Mouse (Mus musculus): ENCODE data around the gene Hist1h2ad. TPM values are rescaled to one million over a fixed set of nuclear protein-coding genes. Genes with fewer than 3 reads are reported as not detected.

The Hist1h2ad gene
- 1.5 to 92.8 TPM (median 16.7 TPM) in 3 replicates for total RNA-seq (2017)

DNA sequence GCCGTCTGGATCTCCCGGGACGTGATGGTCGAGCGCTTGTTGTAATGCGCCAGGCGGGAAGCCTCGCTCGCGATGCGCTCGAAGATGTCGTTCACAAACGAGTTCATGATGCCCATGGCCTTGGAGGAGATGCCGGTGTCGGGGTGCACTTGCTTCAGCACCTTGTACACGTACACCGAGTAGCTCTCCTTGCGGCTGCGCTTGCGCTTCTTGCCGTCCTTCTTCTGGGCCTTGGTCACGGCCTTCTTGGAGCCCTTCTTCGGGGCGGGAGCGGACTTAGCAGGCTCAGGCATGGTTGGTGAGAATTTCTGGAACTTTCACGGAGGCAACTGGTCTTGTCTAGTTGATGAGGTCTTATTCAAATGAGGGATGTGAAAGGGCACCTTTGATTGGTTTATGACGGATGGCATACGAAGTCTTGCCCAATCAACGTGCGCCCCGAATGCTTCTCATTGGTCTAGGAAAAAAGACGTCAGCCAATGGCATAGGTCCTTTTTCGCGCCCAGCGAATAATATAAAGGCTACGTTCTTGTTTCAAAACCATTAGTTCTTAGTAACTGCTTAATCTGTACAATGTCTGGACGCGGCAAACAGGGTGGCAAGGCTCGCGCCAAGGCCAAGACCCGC is at the start of gene Hist1h2ad, which contains the start of gene Hist1h2bf:
Gene Hist1h2ad, plus strand, starts transcription at position 484 of the 627 bp plus-strand sequence.
Gene Hist1h2bf, minus strand, starts transcription at position 299 of the 627 bp plus-strand sequence.
- peak; percentile 91 for ATAC-seq (replicated peaks; ENCODE audit: insufficient number of reproducible peaks, low FRiP score, low TSS enrichment, poor library complexity, severe bottlenecking)

DNA sequence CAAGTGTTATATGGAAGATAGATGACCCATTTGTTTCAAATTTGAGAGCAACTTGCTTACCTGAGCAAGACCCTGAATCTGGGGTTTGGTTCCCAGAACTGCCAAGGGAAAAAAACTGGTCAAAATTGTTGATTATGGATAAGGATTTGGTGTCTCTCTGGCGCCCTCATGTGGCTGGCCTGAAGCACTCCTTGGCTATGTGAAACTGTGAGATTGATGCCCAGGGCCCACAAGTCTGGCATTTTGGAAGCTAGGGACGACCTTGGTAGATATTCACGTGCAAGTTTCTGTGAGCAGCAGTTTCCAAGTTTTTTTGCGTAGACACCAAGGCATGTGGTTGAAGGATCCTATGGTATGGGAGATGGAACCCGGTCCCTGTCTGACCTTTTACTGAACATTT is 49.5 kb upstream of the Hist1h2ad start:
- ATAC-seq (replicated peaks; ENCODE audit: insufficient number of reproducible peaks, low FRiP score, low TSS enrichment, poor library complexity, severe bottlenecking), result peak; percentile 51

DNA sequence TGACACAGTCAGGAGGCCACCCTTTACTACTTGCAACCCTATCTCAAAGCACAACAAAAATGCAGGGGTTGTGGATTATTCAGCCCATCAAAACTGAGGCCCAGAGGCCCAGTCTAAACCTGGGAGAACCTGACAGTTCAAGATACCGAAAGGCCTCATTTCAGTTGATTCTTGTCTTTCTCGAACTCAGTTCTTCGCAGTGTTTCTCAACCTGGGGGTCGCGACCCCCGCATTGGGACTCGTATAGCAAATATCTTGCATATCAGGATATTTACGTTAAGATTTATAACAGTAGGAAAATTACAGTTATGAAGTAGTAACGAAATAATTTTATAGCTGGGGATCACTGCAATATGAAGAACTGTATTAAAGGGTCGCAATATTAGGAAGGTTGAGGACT is 48.3 kb upstream of the Hist1h2ad start:
- ATAC-seq (replicated peaks; ENCODE audit: insufficient number of reproducible peaks, low FRiP score, low TSS enrichment, poor library complexity, severe bottlenecking), result no peak

DNA sequence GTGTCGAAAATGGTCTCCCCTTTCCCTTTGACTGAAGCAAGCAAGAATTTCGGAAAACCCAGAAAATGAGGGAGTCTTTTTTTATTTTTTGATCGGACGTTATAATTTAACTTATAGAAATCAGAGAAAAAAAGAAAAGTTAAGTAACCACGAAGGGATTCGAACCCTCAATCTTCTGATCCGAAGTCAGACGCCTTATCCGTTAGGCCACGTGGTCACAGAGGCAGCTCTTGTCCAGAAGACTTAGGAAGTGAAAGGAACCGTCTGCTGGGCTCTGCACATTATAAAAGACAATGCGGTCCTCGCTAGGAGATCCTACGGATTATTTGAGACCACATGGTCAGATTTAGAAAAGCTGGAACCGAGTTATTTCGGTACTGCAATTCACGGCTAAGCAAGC is 47.9 kb upstream of the Hist1h2ad start:
- ATAC-seq (replicated peaks; ENCODE audit: insufficient number of reproducible peaks, low FRiP score, low TSS enrichment, poor library complexity, severe bottlenecking), result peak; percentile 48; the same call in 1 of the 2 replicates

- ATAC-seq (replicated peaks; ENCODE audit: insufficient number of reproducible peaks, low FRiP score, low TSS enrichment, poor library complexity, severe bottlenecking), result no peak
Measured at GRCm38 (mm10) chr13:23529005-23529404, 45.2 kb upstream of the Hist1h2ad start.

- no peak for ATAC-seq (replicated peaks; ENCODE audit: insufficient number of reproducible peaks, low FRiP score, low TSS enrichment, poor library complexity, severe bottlenecking)
Measured at GRCm38 (mm10) chr13:23529480-23530165, 44.6 kb upstream of the Hist1h2ad start.

DNA sequence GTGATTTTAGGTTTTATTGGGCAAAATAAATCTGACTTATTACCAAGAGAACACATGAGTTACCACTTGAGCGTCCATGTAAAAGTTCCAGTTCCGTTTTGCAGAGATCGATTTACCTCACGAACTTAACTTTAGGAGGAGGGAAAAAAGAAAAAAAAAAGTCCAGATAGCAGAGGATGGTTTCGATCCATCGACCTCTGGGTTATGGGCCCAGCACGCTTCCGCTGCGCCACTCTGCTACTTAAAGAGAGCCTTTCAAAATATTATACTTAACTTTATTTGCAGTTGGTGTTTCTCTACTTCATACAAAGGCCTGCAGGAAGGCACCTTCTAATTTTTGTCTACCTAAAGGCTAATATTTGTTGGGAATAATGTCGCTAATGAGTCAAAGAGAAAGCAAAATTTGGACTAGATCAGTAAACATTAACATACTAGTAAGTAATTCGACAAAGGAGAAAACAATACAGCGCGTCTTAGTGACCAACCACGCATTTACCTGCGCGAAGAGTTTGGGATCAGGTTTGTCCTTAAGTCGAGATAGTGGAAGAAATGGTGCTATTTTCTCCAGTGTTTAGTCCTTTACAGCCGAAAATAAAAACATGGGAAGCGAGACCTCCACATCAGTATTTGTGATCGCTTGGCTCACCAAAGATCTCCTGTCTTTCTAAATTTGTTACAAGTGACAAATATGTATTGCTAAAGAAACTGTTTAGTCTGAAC is 43.8 kb upstream of the Hist1h2ad start:
- ATAC-seq (replicated peaks; ENCODE audit: insufficient number of reproducible peaks, low FRiP score, low TSS enrichment, poor library complexity, severe bottlenecking), result no peak

DNA sequence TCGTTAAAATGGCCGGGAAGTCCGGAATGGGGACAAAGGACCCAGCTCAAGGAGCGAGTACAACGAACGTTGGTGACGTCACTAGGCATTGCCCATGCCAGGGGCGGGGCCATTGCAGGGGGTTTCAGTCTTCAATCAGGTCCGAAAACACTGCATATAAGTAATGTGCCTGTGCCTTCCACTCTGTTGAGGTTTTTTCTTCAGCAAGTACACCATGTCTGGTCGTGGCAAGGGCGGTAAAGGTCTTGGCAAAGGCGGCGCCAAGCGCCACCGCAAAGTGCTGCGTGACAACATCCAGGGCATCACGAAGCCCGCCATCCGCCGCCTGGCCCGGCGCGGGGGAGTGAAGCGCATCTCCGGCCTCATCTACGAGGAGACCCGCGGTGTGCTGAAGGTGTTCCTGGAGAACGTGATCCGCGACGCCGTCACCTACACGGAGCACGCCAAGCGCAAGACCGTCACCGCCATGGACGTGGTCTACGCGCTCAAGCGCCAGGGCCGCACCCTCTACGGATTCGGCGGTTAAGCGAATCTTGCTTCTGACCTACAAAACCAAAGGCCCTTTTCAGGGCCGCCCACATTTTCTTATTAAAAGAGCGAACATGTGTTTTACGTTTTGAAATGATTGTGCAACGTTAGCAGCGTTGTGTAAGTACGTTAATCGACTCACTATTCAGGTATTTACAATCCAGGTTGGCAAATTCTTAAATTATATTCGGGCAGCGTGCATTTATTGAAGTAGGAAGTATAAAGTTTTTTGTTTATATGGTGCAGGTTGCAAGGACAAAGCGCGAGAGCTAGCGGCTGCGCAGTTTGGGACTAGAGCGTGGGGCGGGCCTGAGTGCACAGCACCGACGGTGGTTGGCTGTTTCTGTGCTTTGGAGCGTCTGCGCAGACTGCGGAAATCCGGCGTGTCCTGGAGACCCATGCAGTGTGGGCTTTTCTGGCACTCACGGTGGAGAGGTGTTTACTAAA is 43.0 kb upstream of the Hist1h2ad start, which contains the start of gene Hist1h4h:
Gene Hist1h4h, plus strand, starts transcription at position 150 of the 975 bp plus-strand sequence.
- peak; percentile 80 for ATAC-seq (replicated peaks; ENCODE audit: insufficient number of reproducible peaks, low FRiP score, low TSS enrichment, poor library complexity, severe bottlenecking)

DNA sequence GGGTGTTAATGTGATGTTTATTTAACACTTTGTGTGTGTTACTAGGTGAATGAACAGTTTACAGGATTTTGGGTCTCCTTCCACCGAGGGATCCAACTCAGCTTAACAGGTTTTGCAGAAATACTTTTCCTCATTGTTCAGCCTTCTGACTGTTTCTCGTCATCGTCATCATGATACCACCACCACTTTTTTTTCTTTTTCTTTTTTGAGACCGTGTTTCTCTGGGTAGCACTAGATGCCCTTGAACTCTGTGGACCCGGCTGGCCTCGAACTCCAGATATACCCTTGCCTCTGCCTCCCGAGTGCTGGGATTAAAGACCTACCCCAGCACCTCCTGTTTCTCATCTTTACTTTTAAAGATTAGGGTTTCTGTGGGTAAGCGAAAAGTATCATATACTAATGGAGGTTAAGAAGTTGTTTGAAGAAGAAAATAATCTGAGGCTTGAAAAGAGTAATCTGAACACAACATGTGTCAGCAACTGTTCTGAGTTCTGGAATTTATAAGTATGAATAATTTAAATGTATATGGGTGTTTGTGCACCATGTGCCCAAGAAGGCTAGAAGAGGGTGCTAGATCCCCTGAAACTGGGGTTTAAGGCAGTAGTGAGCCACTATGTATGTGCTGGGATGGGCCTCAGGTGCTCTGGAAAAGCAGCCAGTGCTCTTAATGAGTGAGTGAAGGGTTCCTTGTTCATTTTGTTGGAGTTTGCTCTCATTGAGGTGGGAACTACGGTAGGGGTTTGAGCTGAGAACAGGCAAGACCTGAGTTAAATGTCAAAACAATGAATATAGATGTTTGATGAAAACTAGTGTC is 41.7 kb upstream of the Hist1h2ad start:
- ATAC-seq (replicated peaks; ENCODE audit: insufficient number of reproducible peaks, low FRiP score, low TSS enrichment, poor library complexity, severe bottlenecking), result no peak

DNA sequence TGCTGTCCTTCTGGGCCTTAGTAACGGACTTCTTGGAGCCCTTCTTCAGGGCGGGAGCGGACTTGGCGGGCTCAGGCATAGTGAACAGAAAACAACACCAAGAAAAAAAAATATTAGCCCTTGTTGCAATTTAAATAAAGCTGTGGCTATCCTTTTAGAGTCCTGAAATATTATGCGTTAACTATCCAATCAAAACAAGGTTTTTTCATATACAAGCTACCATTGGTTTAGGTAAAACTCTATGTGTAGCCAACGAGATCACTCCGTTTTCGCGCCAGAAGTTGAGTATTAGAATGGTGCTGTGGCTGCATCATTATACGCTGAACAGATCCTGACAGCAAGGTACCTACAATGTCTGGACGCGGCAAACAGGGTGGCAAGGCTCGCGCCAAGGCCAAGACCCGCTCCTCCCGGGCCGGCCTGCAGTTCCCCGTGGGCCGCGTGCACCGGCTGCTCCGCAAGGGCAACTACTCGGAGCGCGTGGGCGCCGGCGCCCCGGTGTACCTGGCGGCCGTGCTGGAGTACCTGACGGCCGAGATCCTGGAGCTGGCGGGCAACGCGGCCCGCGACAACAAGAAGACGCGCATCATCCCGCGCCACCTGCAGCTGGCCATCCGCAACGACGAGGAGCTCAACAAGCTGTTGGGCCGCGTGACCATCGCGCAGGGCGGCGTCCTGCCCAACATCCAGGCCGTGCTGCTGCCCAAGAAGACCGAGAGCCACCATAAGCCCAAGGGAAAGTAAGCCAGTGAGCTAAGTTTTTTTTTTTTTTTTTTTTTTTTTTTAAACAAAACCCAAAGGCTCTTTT is 40.4 kb upstream of the Hist1h2ad start, which contains the start of gene Hist1h2af:
Gene Hist1h2af, plus strand, starts transcription at position 347 of the 808 bp plus-strand sequence.
- ATAC-seq (replicated peaks; ENCODE audit: insufficient number of reproducible peaks, low FRiP score, low TSS enrichment, poor library complexity, severe bottlenecking), result peak; percentile 49

GRCm38 (mm10) chr13:23534368-23535131 is 39.6 kb upstream of the Hist1h2ad start:
- no peak for ATAC-seq (replicated peaks; ENCODE audit: insufficient number of reproducible peaks, low FRiP score, low TSS enrichment, poor library complexity, severe bottlenecking)

GRCm38 (mm10) chr13:23535137-23536075 is 38.8 kb upstream of the Hist1h2ad start, which contains the start of gene Hist1h3g:
Gene Hist1h3g (plus strand): TSS chr13:23535422.
- ATAC-seq (replicated peaks; ENCODE audit: insufficient number of reproducible peaks, low FRiP score, low TSS enrichment, poor library complexity, severe bottlenecking), result peak; percentile 79

- ATAC-seq (replicated peaks; ENCODE audit: insufficient number of reproducible peaks, low FRiP score, low TSS enrichment, poor library complexity, severe bottlenecking), result no peak
Measured at GRCm38 (mm10) chr13:23536076-23536822, 37.9 kb upstream of the Hist1h2ad start.

- no peak for ATAC-seq (replicated peaks; ENCODE audit: insufficient number of reproducible peaks, low FRiP score, low TSS enrichment, poor library complexity, severe bottlenecking)
Measured at GRCm38 (mm10) chr13:23537006-23537710, 37.0 kb upstream of the Hist1h2ad start.
